Mouse (Mus musculus): ENCODE measurements at regions not wholly inside any gene's neighbourhood (a gene's known extent, or its start where the extent isn't known, plus 50 kb on each side); places are given as distances from the start of the nearest gene placed in this dataset.

DNA sequence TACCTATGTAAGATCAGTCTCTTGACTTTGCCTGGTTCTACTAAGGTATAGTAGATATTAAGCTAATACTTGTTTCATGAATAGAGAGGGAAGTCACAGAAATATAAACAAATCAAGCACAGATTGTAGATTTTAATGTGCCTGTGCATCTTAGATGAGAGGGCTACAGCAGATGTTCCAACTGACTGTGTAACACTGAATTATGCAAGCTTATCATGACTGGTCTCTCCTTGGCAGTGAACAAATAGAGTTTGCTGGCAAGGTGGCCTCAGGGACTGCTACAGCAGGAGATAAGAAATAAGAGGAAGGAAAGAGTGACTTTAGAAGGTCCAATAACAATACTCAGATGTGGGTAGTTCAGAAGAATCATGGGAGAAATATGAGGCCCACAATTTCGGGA is 372.0 kb downstream of the Cdk5rap2 start:
- H3K27ac ChIP-seq (ENCODE audit: insufficient read depth, low read length): no peak overlapping the region
- TF ChIP-seq POLR2A (IDR thresholded peaks at IDR 0.05; ENCODE audit: extremely low read depth, insufficient read depth, low read length) (no peak), CTCF (IDR thresholded peaks at IDR 0.05; ENCODE audit: extremely low read depth, insufficient read depth, low read length) (no peak)
- H3K4me3 ChIP-seq (ENCODE audit: insufficient read depth, low read length): no peak overlapping the region
- no peaks in the 10 kb centered on the region; the same call in 1 of the 2 replicates for H3K4me1 ChIP-seq (ENCODE audit: control insufficient read depth, insufficient read depth, low read length)

DNA sequence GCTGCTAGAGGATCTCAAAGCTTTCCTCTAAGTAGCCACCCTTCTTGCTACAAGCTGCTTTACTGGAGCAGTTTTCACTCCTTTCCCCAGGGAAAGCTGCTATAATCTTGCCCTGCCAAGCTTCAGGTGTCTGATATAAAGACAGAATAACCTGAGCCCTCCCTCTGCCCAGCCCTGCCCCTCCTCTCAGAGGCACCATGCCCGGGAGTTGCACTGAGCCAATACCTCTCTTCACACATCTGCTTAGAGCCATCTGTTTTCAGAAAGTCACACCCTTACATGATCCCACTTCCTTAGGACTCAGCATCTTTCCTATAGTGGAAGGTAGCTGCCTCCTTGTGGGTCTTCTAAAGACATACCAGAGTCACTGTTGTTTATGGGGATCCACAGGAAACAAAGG is 374.3 kb downstream of the Cdk5rap2 start:
- no peak for TF ChIP-seq CTCF (IDR thresholded peaks at IDR 0.05; ENCODE audit: extremely low read depth, insufficient read depth, low read length)
- TF ChIP-seq POLR2A (IDR thresholded peaks at IDR 0.05; ENCODE audit: extremely low read depth, insufficient read depth, low read length): no peak
- Histone ChIP-seq H3K4me3 (ENCODE audit: insufficient read depth, low read length) (no peak overlapping the region), H3K4me1 (ENCODE audit: control insufficient read depth, insufficient read depth, low read length) (no peaks in the 10 kb centered on the region; the same call in 1 of the 2 replicates)

DNA sequence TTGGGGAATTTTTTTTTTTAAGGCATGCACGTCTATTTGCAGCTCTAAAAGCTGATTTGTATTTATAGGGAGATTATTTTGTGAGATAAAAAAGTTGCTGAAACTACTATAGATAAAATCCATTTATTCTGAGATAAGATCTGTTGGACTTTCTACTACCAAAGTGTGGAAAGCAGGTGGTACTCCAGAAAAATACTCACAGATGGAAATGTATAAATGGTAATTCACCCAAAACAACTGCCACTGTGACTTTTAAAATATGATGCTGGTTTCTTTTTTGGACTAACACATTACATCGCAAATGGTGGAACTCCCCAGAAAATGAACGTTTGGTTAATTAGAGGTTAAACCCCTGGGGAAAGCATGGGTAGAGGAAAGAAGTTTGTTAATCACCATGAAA is 377.7 kb downstream of the Cdk5rap2 start:
- Histone ChIP-seq H3K4me3 (ENCODE audit: insufficient read depth, low read length) (no peak overlapping the region), H3K27ac (ENCODE audit: insufficient read depth, low read length) (no peak overlapping the region), H3K4me1 (ENCODE audit: control insufficient read depth, insufficient read depth, low read length) (no peaks in the 10 kb centered on the region; the same call in 1 of the 2 replicates)
- TF ChIP-seq CTCF (IDR thresholded peaks at IDR 0.05; ENCODE audit: extremely low read depth, insufficient read depth, low read length) (no peak), POLR2A (IDR thresholded peaks at IDR 0.05; ENCODE audit: extremely low read depth, insufficient read depth, low read length) (no peak)

More for the DNA sequence above, 374.3 kb downstream of the Cdk5rap2 start:
- no peak overlapping the region for H3K27ac ChIP-seq (ENCODE audit: insufficient read depth, low read length)

GRCm38 (mm10) chr4:70026848-70027247 is 383.4 kb downstream of the Cdk5rap2 start:
- no peak overlapping the region for H3K27ac ChIP-seq (ENCODE audit: insufficient read depth, low read length)
- no peak overlapping the region for H3K4me3 ChIP-seq (ENCODE audit: insufficient read depth, low read length)
- no peak for TF ChIP-seq CTCF (IDR thresholded peaks at IDR 0.05; ENCODE audit: extremely low read depth, insufficient read depth, low read length)
- TF ChIP-seq POLR2A (IDR thresholded peaks at IDR 0.05; ENCODE audit: extremely low read depth, insufficient read depth, low read length): no peak
- H3K4me1 ChIP-seq (ENCODE audit: control insufficient read depth, insufficient read depth, low read length): peaks cover 3% of the 10 kb centered on the region; the same call in 1 of the 2 replicates

- no peak overlapping the region for H3K27ac ChIP-seq (ENCODE audit: insufficient read depth, low read length)
- peaks cover 3% of the 10 kb centered on the region; the same call in 1 of the 2 replicates for H3K4me1 ChIP-seq (ENCODE audit: control insufficient read depth, insufficient read depth, low read length)
- TF ChIP-seq CTCF (IDR thresholded peaks at IDR 0.05; ENCODE audit: extremely low read depth, insufficient read depth, low read length) (no peak), POLR2A (IDR thresholded peaks at IDR 0.05; ENCODE audit: extremely low read depth, insufficient read depth, low read length) (no peak)
- H3K4me3 ChIP-seq (ENCODE audit: insufficient read depth, low read length): no peak overlapping the region
Observed at GRCm38 (mm10) chr4:70024838-70025376, 385.3 kb downstream of the Cdk5rap2 start.

- TF ChIP-seq CTCF (IDR thresholded peaks at IDR 0.05; ENCODE audit: extremely low read depth, insufficient read depth, low read length): no peak
- no peak for TF ChIP-seq POLR2A (IDR thresholded peaks at IDR 0.05; ENCODE audit: extremely low read depth, insufficient read depth, low read length)
- Histone ChIP-seq H3K27ac (ENCODE audit: insufficient read depth, low read length) (no peak overlapping the region), H3K4me3 (ENCODE audit: insufficient read depth, low read length) (no peak overlapping the region), H3K4me1 (ENCODE audit: control insufficient read depth, insufficient read depth, low read length) (peaks cover 3% of the 10 kb centered on the region; the same call in 1 of the 2 replicates)
Observed at GRCm38 (mm10) chr4:70020905-70021470, 389.3 kb downstream of the Cdk5rap2 start.

GRCm38 (mm10) chr4:70012220-70012580 is 398.0 kb downstream of the Cdk5rap2 start:
- Histone ChIP-seq H3K27ac (ENCODE audit: insufficient read depth, low read length) (no peak overlapping the region), H3K4me1 (ENCODE audit: control insufficient read depth, insufficient read depth, low read length) (no peaks in the 10 kb centered on the region), H3K4me3 (ENCODE audit: insufficient read depth, low read length) (no peak overlapping the region)
- TF ChIP-seq POLR2A (IDR thresholded peaks at IDR 0.05; ENCODE audit: extremely low read depth, insufficient read depth, low read length) (no peak), CTCF (IDR thresholded peaks at IDR 0.05; ENCODE audit: extremely low read depth, insufficient read depth, low read length) (no peak)

GRCm38 (mm10) chr4:70011491-70012219 is 398.6 kb downstream of the Cdk5rap2 start:
- Histone ChIP-seq H3K4me3 (ENCODE audit: insufficient read depth, low read length) (no peak overlapping the region), H3K4me1 (ENCODE audit: control insufficient read depth, insufficient read depth, low read length) (no peaks in the 10 kb centered on the region), H3K27ac (ENCODE audit: insufficient read depth, low read length) (no peak overlapping the region)
- no peak for TF ChIP-seq POLR2A (IDR thresholded peaks at IDR 0.05; ENCODE audit: extremely low read depth, insufficient read depth, low read length)
- no peak for TF ChIP-seq CTCF (IDR thresholded peaks at IDR 0.05; ENCODE audit: extremely low read depth, insufficient read depth, low read length)

GRCm38 (mm10) chr4:70010466-70010865 is 399.8 kb downstream of the Cdk5rap2 start:
- Histone ChIP-seq H3K4me3 (ENCODE audit: insufficient read depth, low read length) (no peak overlapping the region), H3K4me1 (ENCODE audit: control insufficient read depth, insufficient read depth, low read length) (no peaks in the 10 kb centered on the region), H3K27ac (ENCODE audit: insufficient read depth, low read length) (no peak overlapping the region)
- TF ChIP-seq CTCF (IDR thresholded peaks at IDR 0.05; ENCODE audit: extremely low read depth, insufficient read depth, low read length) (no peak), POLR2A (IDR thresholded peaks at IDR 0.05; ENCODE audit: extremely low read depth, insufficient read depth, low read length) (no peak)

DNA sequence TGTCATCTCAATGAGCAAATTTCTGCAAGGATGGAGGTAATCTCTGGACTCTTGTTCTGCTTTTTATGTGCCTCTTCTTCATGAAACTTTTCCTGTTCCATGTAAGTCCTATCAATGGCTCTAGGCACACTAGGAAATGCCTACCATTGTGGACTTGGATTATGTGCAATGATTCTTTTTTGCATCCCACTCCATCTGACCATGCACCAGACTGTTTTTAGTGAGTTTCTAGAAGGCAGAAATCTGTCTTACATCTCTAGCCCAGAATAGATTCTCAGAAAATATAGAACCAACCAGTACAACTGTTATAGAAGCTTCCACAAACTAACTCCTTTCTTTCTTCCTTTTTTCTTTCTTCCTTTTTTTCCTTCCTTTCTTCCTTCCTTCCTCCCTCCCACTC is 405.3 kb downstream of the Cdk5rap2 start:
- Histone ChIP-seq H3K27ac (ENCODE audit: insufficient read depth, low read length) (no peak overlapping the region), H3K4me3 (ENCODE audit: insufficient read depth, low read length) (no peak overlapping the region), H3K4me1 (ENCODE audit: control insufficient read depth, insufficient read depth, low read length) (no peaks in the 10 kb centered on the region)
- TF ChIP-seq POLR2A (IDR thresholded peaks at IDR 0.05; ENCODE audit: extremely low read depth, insufficient read depth, low read length): no peak

Data from cortical plate, adult 2 months (tissue).